Mouse (Mus musculus): ENCODE results near the gene Ercc2. TPM values are rescaled to one million over a fixed set of nuclear protein-coding genes. Genes with fewer than 3 reads are reported as not detected.

The Ercc2 gene
- 7.7 and 8.7 TPM in 2 replicates for polyA plus RNA-seq (2014; fragmentation: Nextera tagmentation; extraction: Ambion mirVana)

- H3K4me3 ChIP-seq (ENCODE audit: low read depth, low read length): peak within 1 kb of the TSS; percentile 96
- no peaks in the 10 kb centered on the region for H3K27me3 ChIP-seq (ENCODE audit: control insufficient read depth, insufficient read depth, low read length)
- H3K9me3 ChIP-seq (ENCODE audit: control insufficient read depth, low read length): no peaks in the 10 kb centered on the region
- H3K4me2 ChIP-seq (replicated peaks; ENCODE audit: low read depth, low read length): peak within 1 kb of the TSS; percentile 69
- DNase-seq (ENCODE audit: low spot score) (peak; percentile 100), ATAC-seq (ENCODE audit: low FRiP score) (peak; percentile 97)
- 7% methylated on average over 39 of the region's 48 CpGs for WGBS
- H3K27ac ChIP-seq (ENCODE audit: low read depth, low read length): 0 out of 2 replicates have a peak within 1 kb of the TSS, but pooled peaks have one; percentile 27
- peaks cover 6% of the 10 kb centered on the region for H3K36me3 ChIP-seq (ENCODE audit: control insufficient read depth, insufficient read depth, low read length)
- H3K9ac ChIP-seq (ENCODE audit: low read depth, low read length): peak within 1 kb of the TSS; percentile 79
- peaks cover 2% of the 10 kb centered on the region; the same call in 1 of the 2 replicates for H3K4me1 ChIP-seq (replicated peaks; ENCODE audit: control insufficient read depth, insufficient read depth, low read length)
Observed at GRCm38 (mm10) chr7:19381377-19382165, at the start of gene Ercc2. Ercc2 (plus strand) TSS chr7:19382010.

DNA sequence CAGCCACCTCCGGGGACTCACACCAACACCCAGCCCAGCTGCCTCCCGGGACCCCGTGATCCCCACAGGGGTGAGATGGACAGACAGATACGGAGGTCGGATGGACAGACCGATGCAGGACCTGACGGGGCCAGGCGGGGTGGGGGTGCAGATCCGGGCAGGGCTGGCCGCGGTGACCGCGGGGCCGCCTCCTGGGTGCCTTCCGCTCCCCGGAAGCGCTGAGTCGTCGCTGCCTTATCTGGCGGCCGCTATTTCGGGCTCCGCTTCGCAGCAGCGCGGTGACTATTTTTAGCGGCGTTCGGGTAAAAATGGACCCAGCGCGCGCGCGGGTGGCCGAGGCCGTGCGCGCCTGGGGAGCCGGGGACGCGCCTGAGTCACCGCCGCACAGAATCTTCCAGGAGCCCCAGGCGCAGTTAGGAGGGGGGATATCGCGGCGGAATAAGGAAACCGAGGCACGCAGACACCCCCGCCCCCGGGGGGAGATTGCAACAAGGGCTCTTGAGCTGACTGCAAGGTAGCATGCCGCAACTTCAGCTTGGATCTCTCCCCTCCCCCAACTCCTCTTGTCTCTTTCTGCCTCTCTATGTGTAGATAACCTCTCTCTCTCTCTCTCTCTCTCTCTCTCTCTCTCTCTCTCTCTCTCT lies 49.0 kb upstream of the Ercc2 start:
- 1% methylated on average over 52 of the region's 52 CpGs for WGBS
- ATAC-seq (ENCODE audit: low FRiP score) (peak; percentile 41; the same call in 1 of the 2 replicates), DNase-seq (ENCODE audit: low spot score) (peak; percentile 77)
- Histone ChIP-seq H3K36me3 (ENCODE audit: control insufficient read depth, insufficient read depth, low read length) (no peaks in the 10 kb centered on the region), H3K9me3 (ENCODE audit: control insufficient read depth, low read length) (no peaks in the 10 kb centered on the region), H3K9ac (ENCODE audit: low read depth, low read length) (peak overlapping the region; percentile 84), H3K27me3 (ENCODE audit: control insufficient read depth, insufficient read depth, low read length) (no peaks in the 10 kb centered on the region), H3K4me3 (ENCODE audit: low read depth, low read length) (peak overlapping the region; percentile 61), H3K4me1 (replicated peaks; ENCODE audit: control insufficient read depth, insufficient read depth, low read length) (no peaks in the 10 kb centered on the region), H3K27ac (ENCODE audit: low read depth, low read length) (peak overlapping the region; percentile 31), H3K4me2 (replicated peaks; ENCODE audit: low read depth, low read length) (peak overlapping the region; percentile 93)

DNA sequence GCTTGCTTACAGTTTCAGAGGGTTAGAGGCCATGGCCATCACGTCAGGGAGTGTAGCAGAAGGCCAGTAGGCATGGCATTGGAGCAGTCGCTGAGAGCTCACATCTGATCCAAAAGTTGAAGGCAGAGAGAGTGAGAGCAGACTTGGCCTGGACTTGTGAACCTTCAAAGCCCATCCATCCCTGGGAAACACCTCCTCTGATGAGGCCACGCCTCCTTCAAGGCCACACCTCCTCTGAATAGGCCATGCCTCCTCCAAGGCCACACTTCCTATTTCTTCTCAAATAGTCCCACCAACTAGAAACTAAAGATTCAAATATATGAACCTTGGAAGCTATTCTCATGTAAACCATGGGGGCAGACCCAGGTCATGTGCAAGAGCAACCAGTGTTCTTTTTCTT lies 46.2 kb upstream of the Ercc2 start:
- Histone ChIP-seq H3K27ac (ENCODE audit: low read depth, low read length) (no peak overlapping the region), H3K4me1 (replicated peaks; ENCODE audit: control insufficient read depth, insufficient read depth, low read length) (no peaks in the 10 kb centered on the region), H3K9me3 (ENCODE audit: control insufficient read depth, low read length) (no peaks in the 10 kb centered on the region), H3K4me2 (replicated peaks; ENCODE audit: low read depth, low read length) (no peak overlapping the region), H3K9ac (ENCODE audit: low read depth, low read length) (no peak overlapping the region), H3K27me3 (ENCODE audit: control insufficient read depth, insufficient read depth, low read length) (no peaks in the 10 kb centered on the region), H3K4me3 (ENCODE audit: low read depth, low read length) (no peak overlapping the region), H3K36me3 (ENCODE audit: control insufficient read depth, insufficient read depth, low read length) (no peaks in the 10 kb centered on the region)
- ATAC-seq (ENCODE audit: low FRiP score): no peak
- 38% methylated on average over 3 of the region's 3 CpGs for WGBS
- DNase-seq (ENCODE audit: low spot score): no peak

DNA sequence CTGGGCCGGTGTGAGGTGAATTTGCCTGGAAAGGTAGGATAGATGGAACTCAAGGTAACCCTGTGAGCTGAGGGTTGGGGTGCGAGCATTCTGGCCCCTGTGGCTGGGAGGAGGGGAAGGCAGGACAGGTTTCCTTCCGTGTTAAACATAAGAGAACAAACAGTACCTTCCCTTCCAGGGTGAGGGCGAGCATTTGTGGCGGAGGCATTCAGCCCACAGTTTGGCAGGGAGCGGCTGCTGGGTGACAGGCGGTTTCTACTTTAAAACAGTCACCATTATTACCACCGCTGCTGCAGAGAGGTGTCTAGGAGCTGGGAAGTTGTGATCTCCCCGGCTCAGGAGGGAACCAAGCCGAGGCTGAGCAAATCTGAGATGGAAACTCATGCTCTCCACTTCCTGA lies 44.7 kb upstream of the Ercc2 start:
- ATAC-seq (ENCODE audit: low FRiP score) (no peak), DNase-seq (ENCODE audit: low spot score) (no peak)
- H3K9me3 ChIP-seq (ENCODE audit: control insufficient read depth, low read length): no peaks in the 10 kb centered on the region
- H3K4me3 ChIP-seq (ENCODE audit: low read depth, low read length): no peak overlapping the region
- H3K27me3 ChIP-seq (ENCODE audit: control insufficient read depth, insufficient read depth, low read length): peaks cover 11% of the 10 kb centered on the region
- no peaks in the 10 kb centered on the region for H3K4me1 ChIP-seq (replicated peaks; ENCODE audit: control insufficient read depth, insufficient read depth, low read length)
- no peak overlapping the region for H3K27ac ChIP-seq (ENCODE audit: low read depth, low read length)
- 66% methylated on average over 10 of the region's 10 CpGs for WGBS
- H3K36me3 ChIP-seq (ENCODE audit: control insufficient read depth, insufficient read depth, low read length): no peaks in the 10 kb centered on the region
- no peak overlapping the region for H3K9ac ChIP-seq (ENCODE audit: low read depth, low read length)
- H3K4me2 ChIP-seq (replicated peaks; ENCODE audit: low read depth, low read length): no peak overlapping the region

DNA sequence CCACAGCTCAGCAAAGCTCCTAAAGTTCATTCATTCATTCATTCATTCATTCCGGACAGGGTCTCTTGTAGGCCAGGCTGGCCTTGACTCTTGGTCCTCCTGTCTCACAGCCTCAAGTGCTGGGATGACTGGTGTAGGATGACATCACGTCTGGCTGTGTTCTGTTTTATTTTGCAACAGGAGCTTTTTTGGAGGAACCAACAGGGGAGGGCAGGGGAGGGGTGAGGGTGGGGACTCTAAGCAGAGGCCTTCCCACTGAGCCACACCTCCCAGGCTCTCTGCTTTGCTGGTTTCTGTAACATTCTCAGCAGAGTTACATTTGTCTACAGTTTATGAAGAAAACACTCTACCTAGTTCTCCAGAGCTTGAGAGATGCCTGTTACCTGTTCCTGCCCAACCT lies 43.8 kb upstream of the Ercc2 start:
- Histone ChIP-seq H3K4me3 (ENCODE audit: low read depth, low read length) (no peak overlapping the region), H3K9ac (ENCODE audit: low read depth, low read length) (no peak overlapping the region), H3K27me3 (ENCODE audit: control insufficient read depth, insufficient read depth, low read length) (peaks cover 12% of the 10 kb centered on the region), H3K36me3 (ENCODE audit: control insufficient read depth, insufficient read depth, low read length) (no peaks in the 10 kb centered on the region), H3K9me3 (ENCODE audit: control insufficient read depth, low read length) (no peaks in the 10 kb centered on the region), H3K4me2 (replicated peaks; ENCODE audit: low read depth, low read length) (no peak overlapping the region), H3K27ac (ENCODE audit: low read depth, low read length) (no peak overlapping the region), H3K4me1 (replicated peaks; ENCODE audit: control insufficient read depth, insufficient read depth, low read length) (0 out of 2 replicates have a peak, but pooled peaks cover 3% of the 10 kb centered on the region)
- ATAC-seq (ENCODE audit: low FRiP score) (no peak), DNase-seq (ENCODE audit: low spot score) (no peak)
- WGBS: 62% methylated on average over 2 of the region's 2 CpGs

- H3K27me3 ChIP-seq (ENCODE audit: control insufficient read depth, insufficient read depth, low read length): peaks cover 12% of the 10 kb centered on the region
- no peaks in the 10 kb centered on the region for H3K36me3 ChIP-seq (ENCODE audit: control insufficient read depth, insufficient read depth, low read length)
- no peak overlapping the region for H3K27ac ChIP-seq (ENCODE audit: low read depth, low read length)
- H3K9me3 ChIP-seq (ENCODE audit: control insufficient read depth, low read length): no peaks in the 10 kb centered on the region
- H3K4me2 ChIP-seq (replicated peaks; ENCODE audit: low read depth, low read length): no peak overlapping the region
- 0 out of 2 replicates have a peak, but pooled peaks cover 3% of the 10 kb centered on the region for H3K4me1 ChIP-seq (replicated peaks; ENCODE audit: control insufficient read depth, insufficient read depth, low read length)
- no peak overlapping the region for H3K4me3 ChIP-seq (ENCODE audit: low read depth, low read length)
- DNase-seq (ENCODE audit: low spot score) (no peak), ATAC-seq (ENCODE audit: low FRiP score) (no peak)
- no peak overlapping the region for H3K9ac ChIP-seq (ENCODE audit: low read depth, low read length)
- 82% methylated on average over 7 of the region's 7 CpGs for WGBS
Observed at GRCm38 (mm10) chr7:19338596-19338995, 43.2 kb upstream of the Ercc2 start.

DNA sequence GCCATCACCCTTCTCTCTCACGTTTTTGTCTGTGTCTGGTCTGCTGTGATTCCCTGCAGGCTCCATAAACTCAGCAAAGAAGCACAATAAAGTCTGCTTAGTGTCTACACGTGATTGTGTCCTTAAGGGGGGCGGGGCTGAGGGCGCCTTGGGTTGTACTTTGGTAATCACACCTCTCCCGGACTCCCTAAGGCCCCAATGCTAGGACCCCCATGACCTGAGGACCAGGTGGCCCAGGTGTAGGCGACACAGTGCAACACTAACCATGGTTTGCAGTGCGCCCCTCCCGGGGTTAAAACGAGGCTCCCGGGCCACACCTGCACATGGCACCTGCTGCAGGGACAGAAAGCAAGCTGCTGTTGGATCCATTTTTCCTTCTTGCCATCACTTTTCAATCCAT lies 40.6 kb upstream of the Ercc2 start:
- 20% methylated on average over 10 of the region's 10 CpGs for WGBS
- no peak overlapping the region for H3K27ac ChIP-seq (ENCODE audit: low read depth, low read length)
- no peak overlapping the region for H3K4me2 ChIP-seq (replicated peaks; ENCODE audit: low read depth, low read length)
- ATAC-seq (ENCODE audit: low FRiP score) (no peak), DNase-seq (ENCODE audit: low spot score) (no peak)
- H3K4me1 ChIP-seq (replicated peaks; ENCODE audit: control insufficient read depth, insufficient read depth, low read length): 0 out of 2 replicates have a peak, but pooled peaks cover 5% of the 10 kb centered on the region
- no peak overlapping the region for H3K4me3 ChIP-seq (ENCODE audit: low read depth, low read length)
- H3K36me3 ChIP-seq (ENCODE audit: control insufficient read depth, insufficient read depth, low read length): no peaks in the 10 kb centered on the region
- H3K9ac ChIP-seq (ENCODE audit: low read depth, low read length): peak overlapping the region; percentile 8; the same call in 1 of the 2 replicates
- H3K27me3 ChIP-seq (ENCODE audit: control insufficient read depth, insufficient read depth, low read length): peaks cover 12% of the 10 kb centered on the region
- H3K9me3 ChIP-seq (ENCODE audit: control insufficient read depth, low read length): no peaks in the 10 kb centered on the region

DNA sequence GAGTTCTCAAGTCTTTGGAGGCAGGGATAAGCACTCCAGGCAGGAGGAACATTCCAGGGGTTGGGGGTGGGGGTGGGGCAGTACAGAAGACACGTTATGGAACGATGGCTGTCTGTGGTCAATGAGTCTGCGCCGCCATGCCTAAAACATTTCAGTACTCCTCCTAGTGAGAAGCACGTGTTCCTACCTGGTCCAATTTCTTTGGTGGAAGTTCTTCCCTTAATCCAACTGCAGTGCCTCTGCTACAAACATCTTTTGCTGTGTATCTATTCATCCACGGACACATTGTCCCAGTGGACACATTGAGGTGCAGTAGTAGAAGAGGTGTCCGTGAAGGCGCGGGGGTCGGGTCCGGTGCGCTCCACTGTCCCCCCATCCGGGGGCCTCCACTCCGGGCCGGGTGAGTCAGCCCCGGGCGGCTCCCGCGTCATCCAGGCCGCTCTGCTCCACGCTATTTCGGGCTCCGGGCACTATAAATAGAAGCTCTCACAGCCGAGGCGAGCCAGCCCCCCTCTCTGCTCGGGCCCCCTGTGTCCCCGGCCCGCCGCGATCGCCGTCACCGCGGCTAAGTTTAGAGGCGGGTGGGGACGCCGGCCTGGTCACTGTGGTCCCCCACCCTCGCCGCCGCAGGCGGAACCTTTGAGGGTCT lies 39.9 kb upstream of the Ercc2 start:
- H3K4me3 ChIP-seq (ENCODE audit: low read depth, low read length): peak overlapping the region; percentile 47
- peaks cover 12% of the 10 kb centered on the region for H3K27me3 ChIP-seq (ENCODE audit: control insufficient read depth, insufficient read depth, low read length)
- no peaks in the 10 kb centered on the region for H3K9me3 ChIP-seq (ENCODE audit: control insufficient read depth, low read length)
- H3K4me1 ChIP-seq (replicated peaks; ENCODE audit: control insufficient read depth, insufficient read depth, low read length): 0 out of 2 replicates have a peak, but pooled peaks cover 5% of the 10 kb centered on the region
- 2% methylated on average over 40 of the region's 41 CpGs for WGBS
- no peak overlapping the region for H3K27ac ChIP-seq (ENCODE audit: low read depth, low read length)
- ATAC-seq (ENCODE audit: low FRiP score): no peak
- peak overlapping the region; percentile 88 for H3K4me2 ChIP-seq (replicated peaks; ENCODE audit: low read depth, low read length)
- peak overlapping the region; percentile 46 for H3K9ac ChIP-seq (ENCODE audit: low read depth, low read length)
- no peaks in the 10 kb centered on the region for H3K36me3 ChIP-seq (ENCODE audit: control insufficient read depth, insufficient read depth, low read length)
- peak; percentile 35 for DNase-seq (ENCODE audit: low spot score)
